Mouse (Mus musculus) heart, postnatal 4 days (tissue): ENCODE results near the gene Smg6. TPM values are rescaled to one million over a fixed set of nuclear protein-coding genes. Genes with fewer than 3 reads are reported as not detected.

Experiments
- DNase-seq: peaks from one replicate; pipeline ENCODE4 v3.0.0; 2021
- total RNA-seq, 2 experiments: library from RNA; stranded (reverse); gene quantifications; 2 replicates each; pipeline ENCODE4 v1.2.3; 2021

The Smg6 gene
- total RNA-seq, 2 experiments from 2014 or later = 25.6 to 25.7 TPM

DNA sequence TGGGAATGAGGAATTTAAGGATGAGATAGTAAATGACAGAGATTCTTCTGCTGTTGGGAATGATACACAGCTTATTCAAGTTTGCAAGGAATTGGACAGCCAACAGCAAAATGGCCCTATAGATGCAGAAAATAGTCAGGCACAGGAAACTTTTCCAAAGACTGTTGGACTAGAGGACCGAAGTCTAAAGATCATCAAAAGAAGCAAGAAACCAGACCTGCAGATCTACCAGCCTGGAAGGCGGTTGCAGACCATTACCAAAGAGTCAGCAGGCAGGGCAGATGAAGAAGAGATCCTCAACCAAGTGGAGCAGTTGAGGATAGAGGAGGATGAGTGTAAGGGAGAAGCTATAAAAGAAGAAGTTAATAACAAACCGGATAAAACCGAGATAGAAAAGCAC, 3.5 kb downstream of the Smg6 start:
- no peak for DNase-seq

DNA sequence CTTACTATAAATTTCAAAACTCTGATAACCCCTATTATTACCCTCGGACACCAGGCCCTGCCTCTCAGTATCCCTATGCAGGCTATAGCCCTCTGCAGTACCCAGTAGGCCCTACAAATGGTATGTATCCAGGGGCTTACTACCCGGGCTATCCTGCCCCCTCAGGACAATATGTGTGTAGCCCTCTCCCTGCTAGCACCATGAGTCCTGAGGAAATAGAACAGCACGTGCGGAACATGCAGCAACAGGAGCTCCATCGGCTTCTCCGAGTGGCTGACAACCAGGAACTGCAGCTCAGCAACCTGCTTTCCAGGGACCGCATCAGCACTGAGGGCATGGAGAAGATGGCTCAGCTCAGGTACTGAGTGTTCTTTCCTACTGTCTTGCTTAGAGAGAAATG, 4.8 kb downstream of the Smg6 start:
- no peak for DNase-seq

DNA sequence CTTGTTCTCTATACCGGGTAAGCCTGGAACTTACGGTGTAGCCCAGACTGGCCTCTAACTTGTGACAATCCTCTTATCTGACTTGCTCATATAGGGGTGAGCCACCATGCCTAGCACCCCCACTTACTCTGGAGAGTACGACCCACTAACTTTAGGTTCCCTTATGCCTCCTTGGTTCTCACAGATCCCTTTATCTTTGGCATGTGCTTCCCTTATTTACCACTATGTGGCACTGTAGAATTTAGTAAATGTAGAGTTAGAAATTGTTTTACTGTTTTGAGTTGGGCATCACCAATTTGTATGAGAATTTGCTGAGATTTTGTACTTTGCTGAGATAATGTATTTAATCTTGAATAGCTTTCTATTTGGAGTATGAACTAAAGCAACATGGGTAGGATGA, 20.7 kb downstream of the Smg6 start:
- no peak for DNase-seq

DNA sequence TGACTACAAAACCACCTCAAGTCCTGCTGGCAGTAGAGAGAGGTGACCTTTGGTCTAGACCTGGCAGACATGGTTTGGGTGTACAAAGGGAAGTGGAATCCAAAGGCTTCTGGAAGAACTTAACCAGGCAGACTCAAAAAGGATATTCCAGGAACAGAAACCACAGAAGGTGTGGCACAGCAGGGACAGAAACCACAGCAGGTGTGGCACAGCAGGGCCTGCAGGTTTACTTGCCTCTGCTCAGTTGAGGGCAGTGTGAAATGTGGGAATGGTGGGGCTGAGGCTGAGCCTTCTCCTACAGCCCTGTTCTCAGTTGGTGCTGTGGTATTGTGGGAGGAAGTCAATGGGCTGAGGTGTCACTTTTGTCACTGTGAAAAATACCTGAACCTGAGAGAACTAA, 29.3 kb downstream of the Smg6 start:
- no peak for DNase-seq

DNA sequence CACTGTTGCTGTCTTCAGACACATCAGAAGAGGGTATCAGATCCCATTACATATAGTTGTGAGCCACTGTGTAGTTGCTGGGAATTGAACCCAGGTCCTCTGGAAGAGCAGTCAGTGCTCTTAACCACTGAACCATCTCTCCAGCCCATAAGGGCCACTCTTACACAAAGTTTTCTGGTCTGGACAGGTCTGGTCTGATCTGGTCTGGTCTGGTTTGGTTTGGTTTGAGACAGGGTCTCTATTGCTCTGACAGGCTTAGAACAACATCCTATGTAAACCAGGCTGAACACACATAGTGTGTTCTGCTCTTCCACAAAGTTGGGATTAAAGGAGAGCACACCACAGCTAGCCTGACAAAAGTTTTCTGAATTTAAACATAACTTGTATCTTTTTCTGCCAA, 30.4 kb downstream of the Smg6 start:
- no peak for DNase-seq

DNA sequence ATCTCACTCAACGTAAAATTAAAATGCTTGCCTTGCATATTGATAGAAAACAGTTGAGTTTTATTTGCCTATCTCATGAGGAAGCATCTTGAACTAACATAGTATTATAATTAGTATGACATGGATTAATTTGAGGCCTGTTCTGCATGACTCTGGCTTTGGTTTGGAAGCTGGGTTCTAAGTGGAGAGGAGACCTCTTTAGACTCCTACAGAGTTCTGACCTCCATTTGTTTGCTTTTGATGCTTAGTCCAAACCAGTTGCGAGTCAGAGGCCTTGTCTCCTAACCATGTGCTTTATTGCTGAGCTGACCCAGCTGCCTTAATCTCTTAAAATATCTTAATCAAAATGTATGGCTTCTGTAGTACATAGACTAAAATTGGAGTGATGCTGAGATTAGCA, 32.0 kb downstream of the Smg6 start:
- no peak for DNase-seq

DNA sequence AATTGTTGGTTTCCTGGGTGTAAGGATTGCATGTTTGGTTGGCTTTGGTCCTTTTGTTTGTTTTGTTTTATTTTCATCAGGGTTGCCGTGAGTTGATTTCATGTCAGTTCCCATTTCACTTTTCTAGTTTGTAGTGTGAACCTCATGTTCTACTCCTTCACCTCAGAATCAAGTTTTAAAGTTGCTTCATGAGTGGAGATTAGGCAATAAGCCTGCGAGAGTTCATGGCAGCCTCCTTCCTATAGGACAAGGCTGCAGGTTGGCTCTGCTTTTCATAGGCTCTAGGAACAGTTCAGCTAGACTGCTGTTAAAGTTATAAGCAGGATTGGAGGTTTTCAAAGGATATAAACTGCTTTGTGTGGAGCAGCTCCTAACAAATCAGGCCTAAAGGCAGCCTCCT, 33.9 kb downstream of the Smg6 start:
- DNase-seq = no peak

DNA sequence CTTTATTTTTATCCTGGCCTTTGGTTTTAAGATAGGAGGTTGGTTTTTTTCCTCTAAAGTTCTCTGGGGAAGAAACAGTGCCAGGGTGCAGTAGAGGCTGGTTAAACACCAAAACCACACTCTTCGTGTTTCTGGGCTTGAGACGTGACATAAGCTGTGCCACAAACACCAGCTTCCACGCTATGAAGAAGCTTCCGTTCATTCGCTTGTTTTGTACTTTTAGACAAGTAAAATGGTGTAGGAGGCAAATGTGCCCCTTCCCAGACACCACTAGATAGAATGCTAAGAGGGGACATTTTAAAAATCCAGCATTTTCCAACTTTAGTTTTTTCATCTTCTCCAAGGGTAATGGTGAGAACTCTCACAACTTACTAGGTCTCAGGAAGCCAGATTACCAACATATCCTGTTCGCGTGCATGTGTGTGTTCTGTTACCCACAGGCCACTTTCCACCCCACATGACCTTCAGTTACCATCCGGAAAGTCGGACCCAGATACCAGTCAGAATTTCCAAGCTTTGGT, 34.5 kb downstream of the Smg6 start:
- DNase-seq = no peak

DNA sequence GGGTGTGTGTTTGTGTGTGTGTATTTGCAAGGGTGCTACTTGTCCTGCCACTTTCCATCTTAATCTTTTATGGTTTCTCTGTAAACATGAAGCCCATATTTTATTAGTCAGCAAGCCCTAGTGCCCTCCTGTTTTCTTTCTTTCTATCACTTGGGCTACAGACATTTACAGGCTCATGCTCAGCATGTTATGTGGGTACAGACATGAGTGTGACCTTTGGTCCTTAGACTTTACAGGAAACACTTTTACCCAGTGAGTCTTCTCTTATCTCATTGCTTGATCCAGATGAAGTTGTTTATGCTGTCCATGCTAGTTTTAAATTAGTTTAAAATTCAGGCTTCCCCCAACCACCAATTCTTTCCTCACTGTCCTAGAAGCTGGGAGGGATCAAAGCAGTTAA, 36.3 kb downstream of the Smg6 start:
- DNase-seq = no peak

DNA sequence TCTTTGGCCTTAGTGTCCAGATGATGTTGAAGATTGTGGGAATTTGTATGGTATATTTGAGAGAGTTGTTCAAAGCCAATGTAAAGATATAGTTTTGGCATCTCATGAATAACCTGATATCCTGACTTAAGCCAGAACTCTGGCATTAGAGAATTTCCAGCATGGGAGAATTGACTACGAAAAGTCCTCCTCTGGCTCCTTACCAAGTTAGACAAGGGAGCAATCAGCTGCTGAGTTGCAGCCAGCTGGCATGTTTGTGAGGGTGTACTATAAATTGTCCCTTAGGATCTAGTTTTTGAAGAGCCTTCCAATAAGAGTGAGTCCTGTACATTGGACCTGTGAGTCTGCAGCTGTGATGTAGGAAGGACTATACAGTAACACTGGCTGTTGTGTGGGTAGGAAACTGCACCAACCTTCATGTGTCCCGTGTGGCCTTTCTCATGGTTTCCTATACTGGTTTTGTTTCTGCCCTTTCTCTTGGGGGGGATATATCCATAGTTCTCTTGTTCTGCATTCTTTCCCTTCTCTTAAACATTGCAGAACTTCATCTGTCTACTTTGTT, 37.3 kb downstream of the Smg6 start:
- DNase-seq = peak; percentile 41

DNA sequence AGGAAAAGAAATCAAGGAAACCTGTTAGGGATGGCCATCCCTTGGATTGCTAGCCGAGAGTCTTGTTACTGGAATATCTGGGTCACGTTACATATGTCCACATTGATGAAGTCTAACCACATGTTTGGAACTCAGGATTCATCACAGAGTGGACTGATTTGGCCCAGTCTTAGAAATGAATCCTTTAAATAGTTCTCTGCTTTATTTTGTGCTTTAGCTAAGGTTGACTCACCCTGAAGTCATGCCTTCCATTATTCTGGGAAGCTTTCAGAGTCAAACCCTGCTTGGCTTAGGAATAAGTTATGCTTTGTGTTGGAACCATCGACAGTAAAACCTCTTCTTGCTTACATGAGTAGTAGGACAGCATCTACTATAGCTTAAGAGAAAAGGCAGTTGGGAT, 39.9 kb downstream of the Smg6 start:
- no peak for DNase-seq

DNA sequence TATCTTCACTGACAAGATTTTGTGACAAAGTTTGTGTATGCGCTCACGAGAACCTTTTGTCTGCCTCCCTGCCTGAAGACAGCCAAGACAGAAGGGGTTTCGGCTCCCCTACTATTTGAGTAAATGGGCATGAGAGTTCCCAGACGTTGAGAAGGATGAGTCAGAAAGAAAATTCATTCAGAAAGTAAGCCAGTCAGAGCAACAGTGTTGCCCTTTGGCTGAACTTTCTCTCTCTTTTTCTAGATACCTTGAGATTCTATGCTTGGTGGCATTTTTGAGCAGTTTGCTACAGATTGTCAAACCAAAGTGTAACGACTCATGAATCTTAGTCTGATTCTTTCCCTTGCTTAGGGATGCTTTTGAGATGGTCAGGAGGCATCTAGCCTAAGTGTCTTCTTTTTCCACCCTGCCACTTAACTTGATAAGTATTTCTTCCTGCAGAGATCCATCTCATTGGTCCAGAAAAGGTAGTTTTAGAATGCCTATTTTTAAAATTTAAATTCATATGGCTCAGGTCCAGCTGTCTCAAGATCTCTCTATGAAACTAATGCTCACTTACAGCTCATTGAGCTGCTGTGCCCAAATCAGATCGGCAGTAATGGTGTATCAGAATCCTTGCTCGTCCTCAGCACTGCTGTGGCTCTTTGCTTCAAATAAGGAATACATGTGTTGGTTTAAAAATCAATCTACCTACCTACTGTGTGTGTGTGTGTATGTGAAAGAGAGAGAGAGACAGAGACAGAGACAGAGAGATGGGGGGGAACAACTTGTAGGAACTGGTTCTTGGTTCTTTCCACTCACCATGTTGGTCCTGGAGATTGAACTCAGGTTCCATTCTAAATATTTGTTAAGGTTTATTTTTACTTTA, 47.9 kb downstream of the Smg6 start:
- no peak for DNase-seq

DNA sequence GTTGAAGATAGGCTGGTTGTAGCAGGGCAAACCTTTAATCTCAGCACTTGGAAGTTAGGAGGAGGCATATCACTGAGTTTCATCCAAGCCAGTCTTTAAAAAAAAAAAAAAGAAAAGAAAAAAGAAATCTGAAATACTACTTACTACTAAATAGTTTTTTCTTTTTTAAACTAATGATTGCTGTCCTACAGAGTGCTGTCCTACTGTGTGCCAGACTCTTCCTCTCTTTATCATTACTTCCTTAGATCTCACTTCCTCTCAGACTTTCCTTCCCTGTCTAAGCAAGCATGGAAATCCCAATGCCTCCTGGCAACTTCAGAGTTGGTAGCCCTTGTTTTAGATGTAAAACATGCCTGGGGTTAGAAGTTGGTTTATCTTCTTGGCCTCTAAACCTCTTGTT, 49.0 kb downstream of the Smg6 start:
- DNase-seq = no peak

DNA sequence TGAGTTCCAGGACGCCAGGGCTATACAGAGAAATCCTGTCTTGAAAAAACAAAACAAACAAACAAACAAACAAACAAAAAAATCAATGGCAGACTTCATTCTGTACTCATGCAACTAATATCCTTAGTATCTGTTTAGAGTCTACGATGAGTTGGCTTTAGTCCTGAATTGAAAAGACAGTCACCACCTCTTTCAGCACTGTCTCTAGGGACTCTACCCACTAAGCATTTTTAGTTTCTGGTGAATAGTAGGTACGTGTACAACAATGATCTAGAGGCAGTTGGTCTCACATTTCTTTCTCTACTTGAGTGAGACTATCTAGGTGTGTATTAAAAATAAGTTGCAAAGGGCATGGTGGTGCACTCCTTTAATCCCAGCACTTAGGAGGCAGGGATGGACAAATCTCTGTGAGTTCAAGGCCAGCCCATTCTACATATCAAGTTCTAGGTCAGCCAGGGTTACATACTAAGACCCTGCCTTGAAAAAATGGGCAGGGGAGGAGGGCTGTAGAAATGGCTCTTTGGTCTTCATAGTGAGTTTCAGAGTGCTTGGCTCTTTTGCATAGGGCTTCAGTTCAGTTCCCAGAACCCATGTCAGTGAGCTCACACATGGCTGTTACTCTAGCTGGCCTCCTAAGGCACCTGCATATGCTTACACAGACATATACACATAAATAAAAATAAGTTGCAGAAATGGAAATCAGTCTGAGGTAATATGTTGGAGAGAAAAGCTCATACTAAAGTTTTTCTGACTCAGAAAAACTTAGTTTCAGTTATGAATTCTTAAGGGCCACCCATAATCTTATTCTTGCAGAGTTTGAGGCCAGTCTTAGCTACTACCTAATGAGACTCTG, 51.4 kb downstream of the Smg6 start:
- DNase-seq = no peak

DNA sequence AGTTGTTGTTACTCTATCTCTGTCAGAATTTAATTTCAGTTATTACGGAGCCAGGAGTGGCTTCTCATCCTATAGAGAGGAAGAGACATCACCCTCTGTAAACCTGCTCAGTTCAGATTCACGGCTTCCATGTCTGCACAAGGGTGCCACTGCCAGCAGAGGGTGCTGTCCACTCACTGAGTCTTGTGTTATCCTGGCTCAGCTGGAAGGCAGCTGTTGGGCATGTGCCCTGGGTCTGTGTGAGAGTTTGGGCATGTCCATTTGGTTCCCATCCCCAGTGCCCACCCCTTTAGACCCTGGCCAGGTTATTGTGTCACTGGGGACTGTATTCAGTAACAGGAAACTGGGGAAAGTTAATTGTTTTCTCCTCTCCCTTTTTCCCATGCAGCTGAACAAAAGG, 55.8 kb downstream of the Smg6 start:
- peak; percentile 90 for DNase-seq

DNA sequence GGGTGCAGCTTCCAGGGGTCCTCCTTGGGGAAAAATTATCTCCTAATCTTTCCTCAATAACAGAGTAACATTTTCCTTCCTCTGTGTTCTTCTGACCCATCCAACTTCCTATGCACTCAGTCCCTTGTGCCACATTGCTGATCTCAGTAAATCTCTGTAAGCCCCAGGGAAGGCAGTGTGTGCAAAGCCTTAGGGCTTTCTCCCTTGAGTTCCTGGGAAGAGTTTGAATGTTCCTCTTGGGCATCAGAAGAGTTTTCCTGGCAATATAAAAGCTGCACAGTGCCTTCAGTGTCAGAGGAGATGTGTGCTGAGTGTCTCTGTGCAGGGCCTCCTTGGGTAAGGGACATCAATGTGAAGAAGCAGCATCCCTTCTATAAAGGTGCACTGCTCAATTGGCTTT, 56.6 kb downstream of the Smg6 start:
- DNase-seq = no peak

DNA sequence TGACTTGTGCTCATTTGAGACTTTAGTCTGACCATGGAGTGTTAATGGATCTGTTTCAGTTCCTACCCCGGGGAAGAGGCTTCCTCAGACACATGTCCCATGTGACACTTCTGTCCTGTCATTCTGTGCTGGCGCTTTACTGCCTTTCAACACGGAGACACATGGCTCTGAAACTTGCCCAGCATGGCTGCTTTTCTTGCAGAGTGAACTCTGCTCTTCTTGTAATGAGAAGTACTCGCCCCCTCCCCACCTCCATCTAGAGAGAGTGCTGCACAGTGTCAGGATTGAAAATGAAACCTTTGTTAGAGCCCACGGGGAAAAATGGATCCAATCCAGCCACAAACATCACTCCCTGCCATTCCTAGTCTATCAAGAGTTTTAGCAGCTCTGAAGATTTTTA, 62.5 kb downstream of the Smg6 start:
- peak; percentile 34 for DNase-seq

DNA sequence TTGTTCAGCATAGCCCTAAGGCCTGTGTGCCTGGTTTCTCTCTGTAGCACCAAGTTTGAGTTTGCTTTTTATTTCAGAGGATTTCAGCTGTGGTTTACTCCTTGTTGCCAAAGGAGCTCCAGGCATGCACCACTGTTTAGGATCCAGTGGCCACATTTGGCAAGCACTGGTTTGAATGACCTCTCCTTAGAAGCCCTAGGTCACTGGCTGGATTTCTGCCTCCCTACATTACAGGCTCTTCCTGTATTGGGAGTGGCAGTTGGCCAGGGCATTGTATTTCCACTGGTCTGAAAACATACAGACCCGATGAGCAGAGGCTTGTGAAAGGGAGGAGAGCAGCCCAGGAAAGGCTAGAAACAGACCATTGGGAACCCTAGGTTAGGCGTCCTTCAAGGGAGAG, 63.4 kb downstream of the Smg6 start:
- DNase-seq = peak; percentile 49

DNA sequence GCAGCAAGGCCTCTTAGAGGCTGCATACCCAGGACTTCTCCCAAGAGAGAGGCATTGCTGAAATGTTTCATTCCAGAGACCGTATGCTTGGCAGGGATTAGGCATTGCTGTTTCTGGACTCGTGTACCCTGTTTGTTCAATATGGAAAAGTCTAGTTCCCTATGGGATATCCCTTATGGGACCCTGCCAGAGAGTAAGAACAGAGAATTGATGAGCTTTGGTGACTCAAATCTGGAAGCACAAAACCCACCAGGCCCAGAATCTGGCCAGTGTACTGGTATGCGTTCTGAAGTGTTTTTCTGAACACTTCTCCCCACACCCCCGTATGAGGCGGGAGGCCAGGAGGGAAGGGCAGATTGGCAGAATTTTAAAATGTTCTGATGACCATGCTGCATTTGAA, 64.9 kb downstream of the Smg6 start:
- DNase-seq = peak; percentile 35

DNA sequence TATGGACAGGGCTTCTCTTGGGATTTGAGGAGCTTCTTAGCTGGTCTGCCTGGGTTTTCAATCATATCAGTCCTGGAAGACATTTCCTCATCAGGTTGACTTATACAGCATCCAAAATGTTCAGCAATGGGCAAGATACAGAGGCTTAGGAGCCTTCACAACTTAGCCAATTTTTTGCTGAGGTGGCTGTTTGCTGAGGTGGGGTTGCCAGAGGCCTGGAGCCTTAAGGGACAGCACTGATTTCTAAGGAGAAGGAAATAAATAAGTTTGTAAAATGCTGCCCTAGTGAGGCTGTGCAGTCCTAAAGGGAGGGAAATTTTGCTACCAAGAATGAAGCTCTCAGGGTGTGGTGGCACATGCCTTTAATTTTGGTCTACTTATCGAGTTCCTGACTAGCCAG, 65.7 kb downstream of the Smg6 start:
- no peak for DNase-seq

DNA sequence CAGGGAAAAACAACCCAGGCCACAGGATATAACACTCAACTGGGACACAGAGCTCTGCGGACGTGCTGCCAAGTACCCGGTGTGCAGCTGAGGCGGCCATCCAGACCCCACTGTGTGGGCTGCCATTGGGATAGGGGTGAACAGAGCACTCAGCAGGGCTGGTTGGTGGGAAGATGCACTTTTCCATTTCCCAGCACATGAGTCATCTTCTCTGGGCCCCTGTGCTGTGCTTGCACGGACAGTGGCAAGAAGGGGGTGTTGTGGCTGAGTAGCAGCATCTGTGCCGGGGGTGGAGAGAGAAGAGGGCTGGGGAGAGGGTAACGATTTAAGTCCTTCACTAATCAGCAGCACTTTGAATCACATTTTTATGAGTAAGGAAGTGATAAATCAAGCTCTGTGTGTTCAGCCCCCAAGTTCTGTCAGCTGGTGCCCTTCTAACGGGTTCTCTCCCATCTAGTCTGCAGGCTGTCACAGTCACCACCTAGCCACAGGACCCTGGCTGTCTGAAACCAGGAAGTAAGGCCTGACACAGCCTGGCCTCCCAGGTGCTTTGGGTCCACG, 66.9 kb downstream of the Smg6 start:
- DNase-seq = peak; percentile 18

DNA sequence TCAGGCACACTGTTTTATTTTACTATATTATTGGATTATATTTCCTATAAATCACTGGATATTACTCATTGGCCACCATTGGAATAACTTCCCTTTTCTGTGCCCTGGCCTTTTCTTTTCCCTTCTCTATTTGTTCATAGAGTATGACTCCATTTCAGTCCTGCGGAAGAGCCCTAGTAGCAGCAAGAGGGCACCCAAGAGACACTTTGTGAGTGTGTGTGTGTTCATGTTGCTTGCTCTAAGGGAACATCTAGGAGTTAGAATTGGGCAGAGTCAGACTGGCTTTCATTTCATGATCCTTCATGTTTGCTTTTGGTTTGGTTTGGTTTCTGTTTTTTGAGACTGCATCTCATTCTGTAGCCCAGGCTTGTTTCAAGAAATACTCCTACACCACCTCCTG, 68.5 kb downstream of the Smg6 start:
- no peak for DNase-seq

DNA sequence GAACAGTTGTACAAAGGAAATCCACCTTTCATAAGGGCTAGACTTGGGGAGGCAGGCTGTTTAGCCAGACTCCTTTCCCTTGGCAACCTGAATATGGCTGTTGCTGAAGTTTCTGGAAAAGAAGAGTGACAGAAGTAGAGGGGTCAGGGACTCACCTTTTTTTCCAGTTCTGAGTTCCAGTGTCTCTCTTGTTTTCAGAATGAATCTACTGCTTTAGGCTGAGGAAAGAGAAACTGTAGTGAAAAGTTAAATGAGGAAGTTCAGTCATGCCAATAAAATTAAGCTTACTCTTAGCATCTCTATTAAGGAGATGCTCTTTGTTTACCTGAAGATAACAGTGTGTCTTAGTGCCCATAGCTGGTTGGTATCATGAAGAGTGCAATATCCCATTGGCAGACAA, 69.2 kb downstream of the Smg6 start:
- DNase-seq = no peak
